Mouse (Mus musculus): ENCODE results near the gene Mt2. TPM values are rescaled to one million over a fixed set of nuclear protein-coding genes. Genes with fewer than 3 reads are reported as not detected.

Mt2 gene
- polyA plus RNA-seq, 1 experiment from 2014 or later = 28.9 TPM

GRCm38 (mm10) chr8:94207491-94207890, 35.0 kb downstream of the Mt2 start:
- Histone ChIP-seq H3K9ac (replicated peaks; ENCODE audit: low read depth, low read length) (no peak overlapping the region), H3K27me3 (ENCODE audit: control insufficient read depth, insufficient read depth, low read length) (no peaks in the 10 kb centered on the region), H3K36me3 (ENCODE audit: control insufficient read depth, insufficient read depth, low read length) (no peaks in the 10 kb centered on the region)

DNA sequence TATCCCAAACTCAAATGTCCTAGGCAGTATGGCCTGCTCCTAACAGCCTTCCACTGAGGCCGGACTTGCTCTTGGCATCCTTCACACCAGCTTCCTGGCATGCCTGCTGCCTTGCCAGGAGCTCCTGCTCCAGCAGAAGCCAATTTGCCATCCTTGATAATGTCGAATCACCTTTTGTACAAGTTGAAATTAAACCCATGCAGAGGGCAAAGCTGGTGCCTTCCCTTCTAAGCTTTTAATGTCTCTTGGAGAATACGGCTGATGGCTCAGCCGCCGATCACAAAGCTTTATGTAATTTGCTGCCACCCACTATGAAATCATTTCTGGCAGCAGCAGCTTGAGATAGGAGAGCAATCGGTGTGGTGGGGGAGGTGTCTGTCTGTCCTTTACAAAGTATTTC, 37.2 kb downstream of the Mt2 start:
- H3K9ac ChIP-seq (replicated peaks; ENCODE audit: low read depth, low read length) = no peak overlapping the region
- no peaks in the 10 kb centered on the region for H3K9me3 ChIP-seq (ENCODE audit: control insufficient read depth, low read length)
- H3K4me2 ChIP-seq (ENCODE audit: low read depth, low read length) = no peak overlapping the region
- 83% methylated on average over 6 of the region's 6 CpGs for WGBS
- no peak for ATAC-seq (ENCODE audit: low read depth)
- H3K27ac ChIP-seq (ENCODE audit: low read depth, low read length) = no peak overlapping the region
- H3K4me3 ChIP-seq (ENCODE audit: low read depth, low read length) = no peak overlapping the region
- no peaks in the 10 kb centered on the region for H3K4me1 ChIP-seq (ENCODE audit: control insufficient read depth, insufficient read depth, low read length)
- H3K27me3 ChIP-seq (ENCODE audit: control insufficient read depth, insufficient read depth, low read length) = no peaks in the 10 kb centered on the region
- no peaks in the 10 kb centered on the region for H3K36me3 ChIP-seq (ENCODE audit: control insufficient read depth, insufficient read depth, low read length)

More at GRCm38 (mm10) chr8:94207491-94207890, 35.0 kb downstream of the Mt2 start:
- ATAC-seq (ENCODE audit: low read depth) = no peak
- Histone ChIP-seq H3K4me1 (ENCODE audit: control insufficient read depth, insufficient read depth, low read length) (no peaks in the 10 kb centered on the region), H3K4me2 (ENCODE audit: low read depth, low read length) (no peak overlapping the region), H3K4me3 (ENCODE audit: low read depth, low read length) (no peak overlapping the region), H3K9me3 (ENCODE audit: control insufficient read depth, low read length) (no peaks in the 10 kb centered on the region), H3K27ac (ENCODE audit: low read depth, low read length) (no peak overlapping the region)
- 71% methylated on average over 2 of the region's 2 CpGs for WGBS

GRCm38 (mm10) chr8:94210225-94210624, 37.8 kb downstream of the Mt2 start:
- no peak overlapping the region for H3K4me3 ChIP-seq (ENCODE audit: low read depth, low read length)
- 67% methylated on average over 3 of the region's 3 CpGs for WGBS
- H3K4me2 ChIP-seq (ENCODE audit: low read depth, low read length) = no peak overlapping the region
- H3K9ac ChIP-seq (replicated peaks; ENCODE audit: low read depth, low read length) = no peak overlapping the region
- no peak overlapping the region for H3K27ac ChIP-seq (ENCODE audit: low read depth, low read length)
- ATAC-seq (ENCODE audit: low read depth) = no peak
- H3K9me3 ChIP-seq (ENCODE audit: control insufficient read depth, low read length) = no peaks in the 10 kb centered on the region
- H3K4me1 ChIP-seq (ENCODE audit: control insufficient read depth, insufficient read depth, low read length) = peaks cover 4% of the 10 kb centered on the region; the same call in 1 of the 2 replicates
- H3K36me3 ChIP-seq (ENCODE audit: control insufficient read depth, insufficient read depth, low read length) = no peaks in the 10 kb centered on the region
- no peaks in the 10 kb centered on the region for H3K27me3 ChIP-seq (ENCODE audit: control insufficient read depth, insufficient read depth, low read length)

DNA sequence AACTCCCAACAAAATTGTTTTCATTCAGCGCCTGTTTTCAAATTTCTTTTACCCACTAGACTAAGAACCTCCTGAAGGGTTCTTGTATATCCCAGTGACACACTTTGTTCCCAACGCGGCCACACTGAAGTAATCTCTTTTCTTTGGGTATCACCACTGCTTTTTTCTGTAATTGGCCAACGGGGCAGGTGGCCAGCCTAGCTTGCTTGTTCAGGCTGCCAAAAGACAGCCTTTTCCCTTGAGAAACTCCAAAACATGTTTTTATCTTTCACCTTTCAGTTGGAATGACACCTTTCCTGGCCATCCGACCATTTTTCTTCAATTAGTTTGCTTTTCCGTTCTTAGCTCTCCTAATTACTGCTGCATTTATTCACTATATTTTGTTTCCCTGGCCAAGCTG, 41.4 kb downstream of the Mt2 start:
- Histone ChIP-seq H3K9me3 (ENCODE audit: control insufficient read depth, low read length) (no peaks in the 10 kb centered on the region), H3K9ac (replicated peaks; ENCODE audit: low read depth, low read length) (no peak overlapping the region), H3K27me3 (ENCODE audit: control insufficient read depth, insufficient read depth, low read length) (no peaks in the 10 kb centered on the region), H3K4me2 (ENCODE audit: low read depth, low read length) (peak overlapping the region; percentile 86), H3K36me3 (ENCODE audit: control insufficient read depth, insufficient read depth, low read length) (no peaks in the 10 kb centered on the region), H3K4me1 (ENCODE audit: control insufficient read depth, insufficient read depth, low read length) (peaks cover 13% of the 10 kb centered on the region; the same call in 1 of the 2 replicates), H3K27ac (ENCODE audit: low read depth, low read length) (no peak overlapping the region), H3K4me3 (ENCODE audit: low read depth, low read length) (peak overlapping the region; percentile 65)
- 74% methylated on average over 6 of the region's 6 CpGs for WGBS
- no peak for ATAC-seq (ENCODE audit: low read depth)

DNA sequence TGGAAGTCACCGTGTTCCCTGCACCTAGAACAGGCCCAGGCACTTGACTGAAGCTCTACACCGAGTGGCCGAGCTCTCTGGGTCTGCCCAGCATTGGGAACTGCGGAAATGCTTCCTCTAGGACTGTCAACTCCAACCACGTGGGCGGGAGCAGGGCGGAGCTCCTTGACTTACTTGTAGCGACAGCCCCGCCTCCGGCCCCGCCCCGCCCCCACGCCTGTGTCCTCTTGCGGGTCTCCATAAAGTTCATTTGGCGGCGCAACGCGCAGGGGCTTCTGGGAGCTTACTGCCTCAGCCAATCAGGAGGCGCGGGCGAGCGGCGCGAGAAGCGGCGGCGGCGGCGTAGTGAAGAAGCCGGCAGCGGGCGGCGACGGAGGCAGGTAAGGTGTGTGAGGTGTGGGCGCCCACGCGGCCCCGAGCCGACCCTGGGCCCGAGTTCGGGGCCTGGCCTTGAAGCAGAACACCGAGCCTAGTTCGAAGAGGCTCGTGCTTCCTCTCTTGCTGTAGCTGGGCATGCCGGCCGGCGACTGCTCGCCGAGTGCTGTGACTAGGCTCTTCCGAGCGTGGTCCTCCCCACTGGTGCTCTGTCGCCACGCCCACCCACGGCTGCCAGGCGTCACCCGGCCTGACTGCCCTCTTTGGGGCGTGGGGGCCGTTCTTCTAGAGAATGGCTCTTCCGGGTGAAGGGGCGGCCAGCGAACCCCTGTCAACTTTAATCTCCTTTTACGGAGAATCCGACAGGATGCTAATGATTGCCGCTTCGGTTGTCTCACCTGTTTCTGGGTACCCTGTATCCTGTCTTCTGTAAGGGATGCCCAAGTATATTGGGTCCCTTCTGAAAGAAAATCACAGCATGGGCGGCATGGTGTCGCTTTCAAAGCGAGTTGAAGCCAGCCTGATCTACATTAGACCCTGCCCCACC, 42.0 kb downstream of the Mt2 start, which contains the start of gene Nup93:
Gene Nup93 (plus strand): TSS at position 313 of the 922 bp plus-strand sequence.
- peak; percentile 97 for ATAC-seq (ENCODE audit: low read depth)
- WGBS = under 1% methylated on average over 60 of the region's 68 CpGs
- no peaks in the 10 kb centered on the region for H3K9me3 ChIP-seq (ENCODE audit: control insufficient read depth, low read length)

More for the DNA sequence above, 42.0 kb downstream of the Mt2 start, which contains the start of gene Nup93:
- H3K4me3 ChIP-seq (ENCODE audit: low read depth, low read length) = peak within 1 kb of the TSS; percentile 65
- H3K36me3 ChIP-seq (ENCODE audit: control insufficient read depth, insufficient read depth, low read length) = no peaks in the 10 kb centered on the region
- H3K27ac ChIP-seq (ENCODE audit: low read depth, low read length) = peak within 1 kb of the TSS; percentile 66
- H3K4me2 ChIP-seq (ENCODE audit: low read depth, low read length) = peak within 1 kb of the TSS; percentile 86
- H3K27me3 ChIP-seq (ENCODE audit: control insufficient read depth, insufficient read depth, low read length) = no peaks in the 10 kb centered on the region
- H3K4me1 ChIP-seq (ENCODE audit: control insufficient read depth, insufficient read depth, low read length) = peaks cover 13% of the 10 kb centered on the region; the same call in 1 of the 2 replicates
- peak within 1 kb of the TSS; percentile 65 for H3K9ac ChIP-seq (replicated peaks; ENCODE audit: low read depth, low read length)

Other genes with a start within 250 kb of the Mt2 start
- 76.7 and 86.8 TPM in 2 replicates for gene Amfr, start 159.8 kb upstream of the Mt2 start, polyA plus RNA-seq (2014; fragmentation: Nextera tagmentation; extraction: Ambion mirVana)
- 83.3 and 89.7 TPM in 2 replicates for gene Nudt21, start 135.6 kb upstream of the Mt2 start, polyA plus RNA-seq (2014; fragmentation: Nextera tagmentation; extraction: Ambion mirVana)
- gene Ogfod1, start 135.5 kb upstream of the Mt2 start, polyA plus RNA-seq (2014; fragmentation: Nextera tagmentation; extraction: Ambion mirVana) = 16.4 and 18.7 TPM in 2 replicates
- gene Bbs2, start 73.7 kb upstream of the Mt2 start, polyA plus RNA-seq (2014; fragmentation: Nextera tagmentation; extraction: Ambion mirVana) = 22.8 and 24.6 TPM in 2 replicates
- not detected in 2 replicates for gene Mt4, start 35.5 kb upstream of the Mt2 start, polyA plus RNA-seq (2014; fragmentation: Nextera tagmentation; extraction: Ambion mirVana)
- 203 and 295 TPM in 2 replicates for gene Mt3, start 20.1 kb upstream of the Mt2 start, polyA plus RNA-seq (2014; fragmentation: Nextera tagmentation; extraction: Ambion mirVana)
- 65.7 and 123 TPM in 2 replicates for gene Mt1, start 6.4 kb downstream of the Mt2 start, polyA plus RNA-seq (2014; fragmentation: Nextera tagmentation; extraction: Ambion mirVana)
- gene Nup93, start 41.9 kb downstream of the Mt2 start, polyA plus RNA-seq (2014; fragmentation: Nextera tagmentation; extraction: Ambion mirVana) = 58.4 and 67.4 TPM in 2 replicates
- 0.08 TPM in 1 of 2 replicates, not detected in the other for gene Slc12a3, start 156.5 kb downstream of the Mt2 start, polyA plus RNA-seq (2014; fragmentation: Nextera tagmentation; extraction: Ambion mirVana)
- 69.0 and 71.8 TPM in 2 replicates for gene Herpud1, start 213.8 kb downstream of the Mt2 start, polyA plus RNA-seq (2014; fragmentation: Nextera tagmentation; extraction: Ambion mirVana)